Mouse (Mus musculus) kidney, postnatal 0 days (tissue): ENCODE measurements at regions not wholly inside any gene's neighbourhood (a gene's known extent, or its start where the extent isn't known, plus 50 kb on each side); places are given as distances from the start of the nearest gene placed in this dataset.

Source experiments
- ATAC-seq: fragments of 200-750 bp; cut with Nextera tagmentation; replicated peaks from 2 replicates; pipeline ENCODE4 v1.8.0; 2017; ENCODE audit warnings: low read depth, moderate number of reproducible peaks, moderate TSS enrichment, moderate library complexity; ENCODE audit not compliant: low FRiP score
- DNase-seq: peaks from one replicate; pipeline ENCODE4 v3.0.0-alpha.2; 2016; ENCODE audit warnings: low spot score
- H3K27ac ChIP-seq: fragments of 300-500 bp; sonication (generic); 2 replicates; pipeline ENCODE4 v1.5.1; 2014; ENCODE audit warnings: mild to moderate bottlenecking
- H3K27me3 ChIP-seq: fragments of 300-500 bp; sonication (generic); 2 replicates; pipeline ENCODE4 v1.6.1; 2014; ENCODE audit warnings: low read length, mixed read lengths; ENCODE audit not compliant: insufficient read depth
- H3K36me3 ChIP-seq: fragments of 300-500 bp; sonication (generic); 2 replicates; pipeline ENCODE4 v1.6.1; 2014; ENCODE audit warnings: low read length, mixed read lengths; ENCODE audit not compliant: insufficient read depth
- H3K4me1 ChIP-seq: fragments of 300-500 bp; sonication (generic); replicated peaks from 2 replicates; pipeline ENCODE4 v1.6.1; 2014; ENCODE audit warnings: antibody characterized with exemption, low read length, mixed read lengths; ENCODE audit not compliant: insufficient read depth
- H3K4me2 ChIP-seq: fragments of 300-500 bp; sonication (generic); 2 replicates; pipeline ENCODE4 v1.6.1; 2014; ENCODE audit warnings: mild to moderate bottlenecking, low read length, moderate library complexity, mixed read lengths
- H3K4me3 ChIP-seq: fragments of 300-500 bp; sonication (generic); replicated peaks from 2 replicates; pipeline ENCODE4 v1.5.1; 2014; ENCODE audit warnings: low read depth, low read length
- H3K9ac ChIP-seq: fragments of 300-500 bp; sonication (generic); 2 replicates; pipeline ENCODE4 v1.6.1; 2014; ENCODE audit warnings: low read depth, low read length
- H3K9me3 ChIP-seq: fragments of 300-500 bp; sonication (generic); replicated peaks from 2 replicates; pipeline ENCODE4 v1.6.1; 2016; ENCODE audit warnings: low read length, inconsistent platforms, mixed read lengths
- CTCF ChIP-seq: IDR thresholded peaks from 2 replicates; pipeline ENCODE4 v1.5.1; 2016; ENCODE audit warnings: antibody characterized with exemption, low read depth, mild to moderate bottlenecking, moderate library complexity
- WGBS: fragments of 180-500 bp; shearing (Covaris S2); extraction: QIAGEN DNeasy Blood & Tissue Kit; methylation state at CpG from one replicate; pipeline ENCODE4 v1.1.7; 2014; 5-methylcytosine and 5-hydroxymethylcytosine counted together

- no peak for TF ChIP-seq CTCF
- no peaks in the 10 kb centered on the region for H3K27me3 ChIP-seq
- ATAC-seq (0 out of 2 replicates have a peak, but pooled peaks have one; percentile 40), DNase-seq (peak; percentile 64)
- H3K4me2 ChIP-seq: no peak overlapping the region
- H3K9ac ChIP-seq: no peak overlapping the region
- no peaks in the 10 kb centered on the region for H3K36me3 ChIP-seq
- no peaks in the 10 kb centered on the region for H3K4me1 ChIP-seq
- H3K4me3 ChIP-seq: no peak overlapping the region
- 28% methylated on average over 13 of the region's 13 CpGs for WGBS
- no peak overlapping the region for H3K27ac ChIP-seq
- H3K9me3 ChIP-seq: no peaks in the 10 kb centered on the region
These were observed 747.7 kb upstream of the Car8 start for GRCm38 (mm10) chr4:8986394-8987091.

GRCm38 (mm10) chr4:8984059-8984606, 745.3 kb upstream of the Car8 start:
- no peak overlapping the region for H3K4me2 ChIP-seq
- no peaks in the 10 kb centered on the region for H3K36me3 ChIP-seq
- no peaks in the 10 kb centered on the region for H3K4me1 ChIP-seq
- H3K27ac ChIP-seq: no peak overlapping the region
- DNase-seq (no peak), ATAC-seq (no peak)
- 93% methylated on average over 5 of the region's 5 CpGs for WGBS
- no peak for TF ChIP-seq CTCF
- H3K4me3 ChIP-seq: no peak overlapping the region
- no peaks in the 10 kb centered on the region for H3K9me3 ChIP-seq
- H3K9ac ChIP-seq: no peak overlapping the region
- no peaks in the 10 kb centered on the region for H3K27me3 ChIP-seq

- Histone ChIP-seq H3K4me2 (no peak overlapping the region), H3K27me3 (no peaks in the 10 kb centered on the region), H3K4me3 (no peak overlapping the region), H3K9ac (no peak overlapping the region), H3K9me3 (no peaks in the 10 kb centered on the region), H3K4me1 (no peaks in the 10 kb centered on the region), H3K36me3 (no peaks in the 10 kb centered on the region), H3K27ac (no peak overlapping the region)
- no peak for TF ChIP-seq CTCF
- 84% methylated on average over 8 of the region's 8 CpGs for WGBS
- ATAC-seq: no peak
- DNase-seq: no peak
These were observed 740.1 kb upstream of the Car8 start for GRCm38 (mm10) chr4:8978949-8979348.

GRCm38 (mm10) chr4:8969951-8970455, 731.2 kb upstream of the Car8 start:
- Histone ChIP-seq H3K9ac (no peak overlapping the region), H3K4me2 (no peak overlapping the region), H3K4me1 (no peaks in the 10 kb centered on the region), H3K27me3 (no peaks in the 10 kb centered on the region), H3K4me3 (no peak overlapping the region), H3K27ac (no peak overlapping the region), H3K9me3 (no peaks in the 10 kb centered on the region), H3K36me3 (no peaks in the 10 kb centered on the region)
- DNase-seq (no peak), ATAC-seq (no peak)
- 90% methylated on average over 5 of the region's 5 CpGs for WGBS
- no peak for TF ChIP-seq CTCF

- Histone ChIP-seq H3K9ac (no peak overlapping the region), H3K4me2 (no peak overlapping the region), H3K9me3 (no peaks in the 10 kb centered on the region), H3K36me3 (no peaks in the 10 kb centered on the region), H3K4me1 (no peaks in the 10 kb centered on the region), H3K27me3 (no peaks in the 10 kb centered on the region), H3K4me3 (no peak overlapping the region), H3K27ac (no peak overlapping the region)
- whole genome bisulfite sequencing: 20% methylated on average over 3 of the region's 3 CpGs
- DNase-seq (peak; percentile 9), ATAC-seq (no peak)
- no peak for TF ChIP-seq CTCF
These were observed 729.9 kb upstream of the Car8 start for GRCm38 (mm10) chr4:8968741-8969140.

GRCm38 (mm10) chr4:8967986-8968385, 729.1 kb upstream of the Car8 start:
- Histone ChIP-seq H3K27me3 (no peaks in the 10 kb centered on the region), H3K27ac (no peak overlapping the region), H3K36me3 (no peaks in the 10 kb centered on the region), H3K9ac (no peak overlapping the region), H3K4me2 (no peak overlapping the region), H3K9me3 (no peaks in the 10 kb centered on the region), H3K4me1 (no peaks in the 10 kb centered on the region), H3K4me3 (no peak overlapping the region)
- no peak for ATAC-seq
- 61% methylated on average over 3 of the region's 3 CpGs for WGBS
- TF ChIP-seq CTCF: no peak
- no peak for DNase-seq
